8 mouse cellular contexts compared by ENCODE assay signal in genomic region chr4:116596379-116596778, GRCm38 (mm10). TPM values are rescaled to one million over a fixed set of nuclear protein-coding genes. Genes with fewer than 3 reads are reported as not detected.
A peak's percentile ranks its signal among the peaks of the same experiment; 100 is the strongest.
DNase-seq lines count a peak whose midpoint lies in the region; ATAC-seq and TF ChIP-seq lines count a peak whose summit lies in the region.

Gene Ccdc17 (plus strand): TSS chr4:116596654.

- peak within 1 kb of the TSS; percentile 61 to 69 for H3K4me3 ChIP-seq in heart, embryonic 14.5 days (ENCODE audit: control insufficient read depth in 1 of 2, insufficient read depth in 1 of 2, low read depth in 1 of 2, low read length in 2 of 2)
- peak within 1 kb of the TSS; percentile 90 for H3K4me3 ChIP-seq in bone marrow, adult 2 months (replicated peaks; ENCODE audit: control insufficient read depth, low read depth, low read length)
- H3K4me3 ChIP-seq in heart, postnatal 0 days (ENCODE audit: low read depth, low read length): peak within 1 kb of the TSS; percentile 68
- H3K4me3 ChIP-seq in liver, embryonic 12.5 days: peak within 1 kb of the TSS; percentile 73
- H3K4me3 ChIP-seq in small intestine, adult 2 months (ENCODE audit: low read depth, low read length): peak within 1 kb of the TSS; percentile 91

- peak within 1 kb of the TSS; percentile 81 to 87 for H3K27ac ChIP-seq in heart, embryonic 14.5 days (replicated peaks in 1 of 2; ENCODE audit: control insufficient read depth in 1 of 2, insufficient read depth in 1 of 2, low read depth in 2 of 2, low read length in 2 of 2)
- H3K27ac ChIP-seq in bone marrow, adult 2 months (ENCODE audit: control insufficient read depth, insufficient read depth, low read depth, low read length, poor library complexity): peak within 1 kb of the TSS; percentile 27
- H3K27ac ChIP-seq in heart, postnatal 0 days (ENCODE audit: low read depth): peak within 1 kb of the TSS; percentile 83
- peak within 1 kb of the TSS; percentile 71 for H3K27ac ChIP-seq in liver, embryonic 12.5 days
- peak within 1 kb of the TSS; percentile 82 for H3K27ac ChIP-seq in small intestine, adult 2 months (ENCODE audit: insufficient read depth, low read depth, low read length)

- peak within 1 kb of the TSS; percentile 82 for H3K9ac ChIP-seq in heart, embryonic 14.5 days (ENCODE audit: low read length)
- peak within 1 kb of the TSS; percentile 79 for H3K9ac ChIP-seq in heart, postnatal 0 days (replicated peaks; ENCODE audit: low read depth, low read length)
- H3K9ac ChIP-seq in liver, embryonic 12.5 days: peak within 1 kb of the TSS; percentile 75

- no peak for ATAC-seq in heart, embryonic 14.5 days (ENCODE audit: insufficient number of reproducible peaks, insufficient read depth, low FRiP score, low read depth)
- no peak for ATAC-seq in heart, postnatal 0 days (ENCODE audit: insufficient read depth, low read depth)
- ATAC-seq in liver, embryonic 12.5 days: no peak

- H3K36me3 ChIP-seq in heart, embryonic 14.5 days (ENCODE audit: control insufficient read depth, insufficient read depth, low read length): peaks cover 56% of the 10 kb centered on the region
- H3K36me3 ChIP-seq in heart, postnatal 0 days (replicated peaks; ENCODE audit: control insufficient read depth, insufficient read depth, low read length): peaks cover 44% of the 10 kb centered on the region
- peaks cover 58% of the 10 kb centered on the region for H3K36me3 ChIP-seq in liver, embryonic 12.5 days
- peaks cover 32% of the 10 kb centered on the region for H3K36me3 ChIP-seq in small intestine, adult 2 months (ENCODE audit: control insufficient read depth, insufficient read depth, low read length)

- H3K4me2 ChIP-seq in heart, embryonic 14.5 days (ENCODE audit: low read length): peak within 1 kb of the TSS; percentile 96
- H3K4me2 ChIP-seq in heart, postnatal 0 days (ENCODE audit: low read depth, low read length): peak within 1 kb of the TSS; percentile 95
- peak within 1 kb of the TSS; percentile 89 for H3K4me2 ChIP-seq in liver, embryonic 12.5 days

- TF ChIP-seq EP300 in heart, postnatal 0 days (IDR thresholded peaks at IDR 0.05; ENCODE audit: low read depth): no peak

- WGBS in heart, embryonic 14.5 days: 24% methylated on average over 5 of the region's 5 CpGs
- WGBS in bone marrow, adult 2 months: 42% methylated on average over 5 of the region's 5 CpGs
- 27% methylated on average over 5 of the region's 5 CpGs for WGBS in heart, postnatal 0 days
- WGBS in liver, embryonic 12.5 days (ENCODE audit: insufficient replicate concordance): 39% methylated on average over 5 of the region's 5 CpGs
- WGBS in small intestine, adult 2 months: 7% methylated on average over 5 of the region's 5 CpGs

- peaks cover 4 to 18% of the 10 kb centered on the region in 2 experiments; a peak in 3 of 4 replicates for H3K4me1 ChIP-seq in heart, embryonic 14.5 days (ENCODE audit: control insufficient read depth in 2 of 2, insufficient read depth in 2 of 2, low read length in 2 of 2)
- peaks cover 1% of the 10 kb centered on the region; the same call in 1 of the 2 replicates for H3K4me1 ChIP-seq in bone marrow, adult 2 months (ENCODE audit: control insufficient read depth, insufficient read depth, low read length)
- H3K4me1 ChIP-seq in heart, postnatal 0 days (ENCODE audit: control insufficient read depth, insufficient read depth): peaks cover 13% of the 10 kb centered on the region
- H3K4me1 ChIP-seq in liver, embryonic 12.5 days: peaks cover 36% of the 10 kb centered on the region
- peaks cover 2% of the 10 kb centered on the region; the same call in 1 of the 2 replicates for H3K4me1 ChIP-seq in small intestine, adult 2 months (ENCODE audit: control insufficient read depth, insufficient read depth, insufficient read length, low read length)

- no peaks in the 10 kb centered on the region for H3K27me3 ChIP-seq in heart, embryonic 14.5 days (ENCODE audit: control insufficient read depth, insufficient read depth, low read length)
- no peaks in the 10 kb centered on the region for H3K27me3 ChIP-seq in heart, postnatal 0 days (ENCODE audit: control insufficient read depth, insufficient read depth, low read length)
- no peaks in the 10 kb centered on the region for H3K27me3 ChIP-seq in liver, embryonic 12.5 days (replicated peaks)
- no peaks in the 10 kb centered on the region for H3K27me3 ChIP-seq in small intestine, adult 2 months (ENCODE audit: control insufficient read depth, insufficient read depth, low read length)

- no peak for DNase-seq in heart, adult 9 months (ENCODE audit: low spot score in 2 of 2)
- DNase-seq in heart, postnatal 0 days (ENCODE audit: low spot score): no peak
- no peak for DNase-seq in embryo, embryonic 10 days (ENCODE audit: low spot score)
- no peak for DNase-seq in gastrocnemius, postnatal 10 days

- no peaks in the 10 kb centered on the region for H3K9me3 ChIP-seq in heart, embryonic 14.5 days (ENCODE audit: control insufficient read depth, low read length)
- H3K9me3 ChIP-seq in heart, postnatal 0 days (replicated peaks; ENCODE audit: control insufficient read depth, low read length): no peaks in the 10 kb centered on the region
- no peaks in the 10 kb centered on the region for H3K9me3 ChIP-seq in liver, embryonic 12.5 days (replicated peaks)

- no peak for TF ChIP-seq CTCF in bone marrow, adult 2 months (IDR thresholded peaks at IDR 0.05; ENCODE audit: control insufficient read depth, insufficient read depth, low read length)
- no peak for TF ChIP-seq CTCF in heart, postnatal 0 days (IDR thresholded peaks at IDR 0.05; ENCODE audit: low read depth)
- TF ChIP-seq CTCF in small intestine, adult 2 months (IDR thresholded peaks at IDR 0.05; ENCODE audit: extremely low read depth, insufficient read length, insufficient replicate concordance, low read depth, low read length): no peak

- TF ChIP-seq POLR2A in bone marrow, adult 2 months (IDR thresholded peaks at IDR 0.05; ENCODE audit: borderline replicate concordance, control insufficient read depth, low read depth, low read length): no peak
- no peak for TF ChIP-seq POLR2A in small intestine, adult 2 months (IDR thresholded peaks at IDR 0.05; ENCODE audit: low read depth, low read length)

RNA-seq across cellular contexts. Expression of gene Ccdc17, which starts in this region (rescaled TPM):
- 3.2 and 5.1 TPM in 2 replicates for polyA plus RNA-seq in heart, embryonic 14.5 days (2014; fragmentation: Nextera tagmentation; extraction: Ambion mirVana)
- polyA plus RNA-seq in bone marrow, adult 2 months (2011; ENCODE audit: insufficient read depth, insufficient read length, low replicate concordance, missing spikeins): 4.8 and 6.4 TPM in 2 replicates
- total RNA-seq in heart, postnatal 0 days (2014; rRNA removed; ENCODE audit: low replicate concordance): 0.08 and 0.57 TPM in 2 replicates
- 3.1 and 5.1 TPM in 2 replicates for polyA plus RNA-seq in heart, postnatal 0 days (2015; fragmentation: Nextera tagmentation; extraction: Ambion mirVana)
- polyA plus RNA-seq in liver, embryonic 12.5 days (2016; fragmentation: Nextera tagmentation; extraction: Ambion mirVana): 1.5 and 1.9 TPM in 2 replicates
- 4.1 and 4.3 TPM in 2 replicates for polyA plus RNA-seq in small intestine, adult 2 months (2012; rRNA removed)
- total RNA-seq in gastrocnemius, postnatal 10 days (2021): 1 to 10 TPM; 2.1 to 2.4 TPM

Comparison
In these comparisons a context has a peak if more than half of its experiments do, and no peak if none do; other contexts are left out.
1. H3K27ac ChIP-seq: peak in every context shown above with its lines; median percentile 84 in heart, embryonic 14.5 days; 83 in heart, postnatal 0 days; 82 in small intestine, adult 2 months; 71 in liver, embryonic 12.5 days; 27 in bone marrow, adult 2 months.